13 mouse cellular contexts compared by ENCODE assay signal in the genomic region with DNA sequence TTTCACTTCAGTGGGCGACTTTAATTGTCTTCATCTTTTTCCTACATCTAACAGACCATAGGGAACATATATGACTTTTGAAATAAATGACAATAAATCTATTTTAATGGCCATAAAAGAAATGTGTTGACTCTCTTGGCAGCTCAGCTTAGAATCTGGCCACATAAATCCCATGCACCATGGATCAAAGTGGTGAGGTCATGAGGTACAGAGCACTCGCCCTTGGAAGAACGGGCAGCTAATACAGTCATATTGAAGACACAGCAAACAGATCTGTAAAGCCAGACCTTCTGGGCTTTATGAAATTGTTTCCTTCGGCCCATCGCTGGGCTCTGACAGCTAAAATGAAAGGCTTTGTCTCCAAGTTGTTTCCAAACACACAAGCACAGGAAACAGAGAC.
"Had no signal": no experiment of that assay in that cellular context is flagged by ENCODE, and none has a peak within 500 bp of the region (broad histone marks: within the 10 kb centered on the region; RNA-seq: fewer than 3 reads in every experiment).

No protein-coding gene starts in this region.

- H3K36me3 ChIP-seq: limb, embryonic 10.5 days; liver, embryonic 15.5 days; neural tube, embryonic 12.5 days had no signal

- DNase-seq: lung, adult 2 months; lung, postnatal 36 days; midbrain, embryonic 14.5 days; right cerebral cortex, adult 18-20 months; right cerebral cortex, postnatal 25 days had no signal

- H3K9ac ChIP-seq: liver, embryonic 15.5 days; neural tube, embryonic 12.5 days had no signal

- ATAC-seq: intestine, postnatal 0 days; lung, postnatal 0 days had no signal

- H3K27ac ChIP-seq: left cerebral cortex, adult 2 months; liver, embryonic 15.5 days; neural tube, embryonic 12.5 days had no signal

- H3K4me3 ChIP-seq: left cerebral cortex, adult 2 months; limb, embryonic 10.5 days; liver, embryonic 15.5 days; myocyte; neural tube, embryonic 12.5 days had no signal

- H3K4me1 ChIP-seq: liver, embryonic 15.5 days; neural tube, embryonic 12.5 days had no signal

- H3K27me3 ChIP-seq: liver, embryonic 15.5 days; neural tube, embryonic 12.5 days had no signal

- H3K9me3 ChIP-seq: limb, embryonic 10.5 days; liver, embryonic 15.5 days; neural tube, embryonic 12.5 days had no signal

- H3K4me2 ChIP-seq: liver, embryonic 11.5 days; liver, embryonic 15.5 days; neural tube, embryonic 12.5 days had no signal
